Mouse (Mus musculus) thymus, postnatal 4 days (tissue): ENCODE results near the gene Vamp3.
A peak's percentile ranks its signal among the peaks of the same experiment; 100 is the strongest.

ENCODE experiments used
- DNase-seq: peaks from one replicate; pipeline ENCODE4 v3.0.0; 2021

Vamp3 gene

GRCm38 (mm10) chr4:151057347-151058321 is at the start of gene Vamp3:
TSS of gene Vamp3 (minus strand) at chr4:151057963.
- peak; percentile 100 for DNase-seq

- DNase-seq, result no peak
Measured at GRCm38 (mm10) chr4:151106468-151106867, 48.7 kb upstream of the Vamp3 start.

- no peak for DNase-seq
Measured at GRCm38 (mm10) chr4:151105886-151106285, 48.1 kb upstream of the Vamp3 start.

- DNase-seq, result no peak
Measured at GRCm38 (mm10) chr4:151104147-151104546, 46.4 kb upstream of the Vamp3 start.

GRCm38 (mm10) chr4:151103646-151104045 is 45.9 kb upstream of the Vamp3 start:
- no peak for DNase-seq

- DNase-seq, result no peak
Measured at GRCm38 (mm10) chr4:151097104-151097438, 39.3 kb upstream of the Vamp3 start.

- no peak for DNase-seq
Measured at GRCm38 (mm10) chr4:151096334-151097103, 38.8 kb upstream of the Vamp3 start.

- DNase-seq, result peak; percentile 51
Measured at GRCm38 (mm10) chr4:151095207-151095606, 37.4 kb upstream of the Vamp3 start.

GRCm38 (mm10) chr4:151089270-151089669 is 31.5 kb upstream of the Vamp3 start, which contains the start of gene Gm13090:
TSS of gene Gm13090 (plus strand) at chr4:151089570.
- DNase-seq, result no peak

- no peak for DNase-seq
Measured at GRCm38 (mm10) chr4:151088819-151089218, 31.1 kb upstream of the Vamp3 start.

- DNase-seq, result no peak
Measured at GRCm38 (mm10) chr4:151087358-151087757, 29.6 kb upstream of the Vamp3 start.

- DNase-seq, result no peak
Measured at GRCm38 (mm10) chr4:151083027-151083426, 25.3 kb upstream of the Vamp3 start.

GRCm38 (mm10) chr4:151081977-151082376 is 24.2 kb upstream of the Vamp3 start:
- DNase-seq, result no peak

- DNase-seq, result no peak
Measured at GRCm38 (mm10) chr4:151081355-151081754, 23.6 kb upstream of the Vamp3 start.

GRCm38 (mm10) chr4:151074817-151075216 is 17.1 kb upstream of the Vamp3 start:
- no peak for DNase-seq

- DNase-seq, result peak; percentile 68
Measured at GRCm38 (mm10) chr4:151073108-151073744, 15.5 kb upstream of the Vamp3 start.

- no peak for DNase-seq
Measured at GRCm38 (mm10) chr4:151070962-151071361, 13.2 kb upstream of the Vamp3 start.

- DNase-seq, result no peak
Measured at GRCm38 (mm10) chr4:151068751-151069150, 11.0 kb upstream of the Vamp3 start.

- DNase-seq, result no peak
Measured at GRCm38 (mm10) chr4:151059566-151059965, 1.8 kb upstream of the Vamp3 start.

- DNase-seq, result no peak
Measured at GRCm38 (mm10) chr4:151058634-151059033, 871 bp upstream of the Vamp3 start.

GRCm38 (mm10) chr4:151051162-151051561 is 6.6 kb downstream of the Vamp3 start:
- no peak for DNase-seq

- no peak for DNase-seq
Measured at GRCm38 (mm10) chr4:151046524-151046923, 11.2 kb downstream of the Vamp3 start.

GRCm38 (mm10) chr4:151044944-151045570 is 12.7 kb downstream of the Vamp3 start:
- no peak for DNase-seq
